Mouse (Mus musculus) myocyte (in vitro differentiated cells): ENCODE data around the gene Nup210. TPM values are rescaled to one million over a fixed set of nuclear protein-coding genes. Genes with fewer than 3 reads are reported as not detected.

ENCODE experiments used
- H3K27me3 ChIP-seq: one replicate; pipeline ENCODE4 v1.6.1; 2011; ENCODE audit not compliant: control insufficient read depth, insufficient read depth, insufficient read length
- H3K36me3 ChIP-seq: one replicate; pipeline ENCODE4 v1.6.1; 2011; ENCODE audit not compliant: control insufficient read depth, insufficient read depth
- H3K4me2 ChIP-seq: one replicate; pipeline ENCODE4 v1.6.1; 2011; ENCODE audit warnings: low read depth, control low read depth
- H3K4me3 ChIP-seq: one replicate; pipeline ENCODE4 v1.5.1; 2011; ENCODE audit warnings: mild to moderate bottlenecking, control low read depth, moderate library complexity
- H3K79me2 ChIP-seq: one replicate; pipeline ENCODE4 v1.6.1; 2011; ENCODE audit not compliant: control insufficient read depth, insufficient read depth
- H3ac ChIP-seq: one replicate; pipeline ENCODE4 v1.6.1; 2011; ENCODE audit not compliant: control insufficient read depth, insufficient read length
- CEBPB ChIP-seq: IDR thresholded peaks from 2 replicates; pipeline ENCODE4 v1.6.1; 2011; ENCODE audit warnings: mild to moderate bottlenecking, moderate library complexity; ENCODE audit not compliant: poor library complexity, insufficient read depth, severe bottlenecking
- E2F4 ChIP-seq: IDR thresholded peaks from one replicate; pipeline ENCODE4 v1.6.1; 2011; ENCODE audit warnings: mild to moderate bottlenecking, control low read depth, moderate library complexity; ENCODE audit not compliant: insufficient read depth
- MAX ChIP-seq: IDR thresholded peaks from one replicate; pipeline ENCODE4 v1.6.1; 2011; ENCODE audit warnings: low read depth, mild to moderate bottlenecking, control low read depth
- MYOD1 ChIP-seq, 3 experiments: IDR thresholded peaks; one replicate each; pipeline ENCODE4 v1.6.1; 2011; ENCODE audit warnings: control low read depth in 2 of 3, low read depth in 2 of 3, mild to moderate bottlenecking in 2 of 3, moderate library complexity in 1 of 3; ENCODE audit not compliant: insufficient read length in 2 of 3, control insufficient read depth in 1 of 3
- MYOG ChIP-seq, 3 experiments: IDR thresholded peaks; one replicate each; pipeline ENCODE4 v1.6.1; 2011; ENCODE audit warnings: control low read depth in 2 of 3, low read depth in 2 of 3, mild to moderate bottlenecking in 2 of 3; ENCODE audit not compliant: insufficient read length in 2 of 3, control insufficient read depth in 1 of 3, insufficient read depth in 1 of 3
- POLR2A ChIP-seq: IDR thresholded peaks from one replicate; pipeline ENCODE4 v1.6.1; 2011; ENCODE audit warnings: low read depth, mild to moderate bottlenecking, control low read depth, moderate library complexity; ENCODE audit not compliant: insufficient read length
- POLR2AphosphoS2 ChIP-seq: IDR thresholded peaks from one replicate; pipeline ENCODE4 v1.6.1; 2011; ENCODE audit warnings: low read depth, control low read depth; ENCODE audit not compliant: insufficient read length
- REST ChIP-seq: IDR thresholded peaks from one replicate; pipeline ENCODE4 v1.6.1; 2011; ENCODE audit warnings: mild to moderate bottlenecking, control low read depth, moderate library complexity; ENCODE audit not compliant: insufficient read depth, insufficient read length
- SRF ChIP-seq: IDR thresholded peaks from one replicate; pipeline ENCODE4 v1.6.1; 2011; ENCODE audit warnings: low read depth; ENCODE audit not compliant: control insufficient read depth, insufficient read length
- TCF12 ChIP-seq: IDR thresholded peaks from one replicate; pipeline ENCODE4 v1.6.1; 2011; ENCODE audit warnings: mild to moderate bottlenecking, control low read depth; ENCODE audit not compliant: poor library complexity, insufficient read depth, severe bottlenecking
- TCF3 ChIP-seq: IDR thresholded peaks from one replicate; pipeline ENCODE4 v1.6.1; 2011; ENCODE audit warnings: low read depth, control low read depth; ENCODE audit not compliant: insufficient read length
- USF1 ChIP-seq: IDR thresholded peaks from one replicate; pipeline ENCODE4 v1.6.1; 2011; ENCODE audit warnings: low read depth, mild to moderate bottlenecking, control low read depth, moderate library complexity
- polyA plus RNA-seq: library from polyadenylated mRNA; unstranded; fragments of >200 nt; fragmentation: generic; extraction: Trizol; gene quantifications from one replicate; pipeline ENCODE4 v1.2.1, GENCODE M21; 2012; ENCODE audit warnings: missing spikeins

Nup210 gene
- polyA plus RNA-seq, 1 experiment: 0.31 TPM

- Histone ChIP-seq H3K4me2 (peak overlapping the region; percentile 30), H3K36me3 (no peaks in the 10 kb centered on the region), H3K4me3 (no peak overlapping the region), H3K79me2 (no peaks in the 10 kb centered on the region), H3K27me3 (no peaks in the 10 kb centered on the region), H3ac (no peak overlapping the region)
- no peak for TF ChIP-seq SRF
- TF ChIP-seq USF1: no peak
- TF ChIP-seq TCF3: no peak
- TF ChIP-seq MYOG (IDR thresholded peaks at IDR 0.05; ENCODE audit: control insufficient read depth in 1 of 3, insufficient read depth in 1 of 3, insufficient read length in 2 of 3, low read depth in 2 of 3): no peak
- TF ChIP-seq POLR2A: no peak
- no peak for TF ChIP-seq E2F4
- no peak for TF ChIP-seq REST
- TF ChIP-seq POLR2AphosphoS2: no peak
- TF ChIP-seq CEBPB: no peak
These were observed 115.7 kb downstream of the Nup210 start for GRCm38 (mm10) chr6:91000819-91001525.

DNA sequence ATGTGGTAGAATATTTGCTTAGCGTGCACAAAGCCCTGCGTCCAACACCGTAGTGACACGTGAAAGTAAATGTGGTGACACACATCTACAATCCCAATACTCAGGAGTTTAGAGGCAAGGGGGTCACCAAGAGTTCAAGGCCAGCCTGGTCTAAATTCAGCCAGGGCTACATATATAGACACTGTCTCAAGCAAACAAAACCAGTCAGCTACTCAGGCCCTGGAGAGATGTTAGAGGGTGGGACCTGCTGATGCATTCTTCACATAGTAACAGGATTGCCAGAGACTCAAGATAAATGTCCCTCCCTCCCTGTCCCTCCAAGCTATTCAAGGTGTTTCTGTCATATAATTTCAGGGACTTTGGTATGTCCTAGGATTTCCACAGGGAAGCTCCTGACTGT, 117.5 kb downstream of the Nup210 start:
- Histone ChIP-seq H3K27me3 (no peaks in the 10 kb centered on the region), H3K36me3 (no peaks in the 10 kb centered on the region), H3K4me3 (no peak overlapping the region), H3ac (no peak overlapping the region), H3K4me2 (no peak overlapping the region), H3K79me2 (no peaks in the 10 kb centered on the region)
- no peak for TF ChIP-seq USF1
- TF ChIP-seq CEBPB: no peak
- TF ChIP-seq MAX: no peak
- TF ChIP-seq SRF: no peak
- no peak for TF ChIP-seq REST
- TF ChIP-seq MYOD1 (IDR thresholded peaks at IDR 0.05; ENCODE audit: control insufficient read depth in 1 of 3, insufficient read length in 2 of 3, low read depth in 2 of 3): no peak
- no peak for TF ChIP-seq POLR2AphosphoS2
- TF ChIP-seq TCF3: no peak
- TF ChIP-seq POLR2A: no peak
- no peak for TF ChIP-seq TCF12
- TF ChIP-seq E2F4: no peak
- TF ChIP-seq MYOG (IDR thresholded peaks at IDR 0.05; ENCODE audit: control insufficient read depth in 1 of 3, insufficient read depth in 1 of 3, insufficient read length in 2 of 3, low read depth in 2 of 3): no peak

GRCm38 (mm10) chr6:90997025-90997424, 119.6 kb downstream of the Nup210 start:
- Histone ChIP-seq H3K36me3 (no peaks in the 10 kb centered on the region), H3K27me3 (no peaks in the 10 kb centered on the region), H3K4me2 (no peak overlapping the region), H3ac (no peak overlapping the region), H3K4me3 (no peak overlapping the region), H3K79me2 (no peaks in the 10 kb centered on the region)
- TF ChIP-seq SRF: no peak
- no peak for TF ChIP-seq MYOD1 (IDR thresholded peaks at IDR 0.05; ENCODE audit: control insufficient read depth in 1 of 3, insufficient read length in 2 of 3, low read depth in 2 of 3)
- no peak for TF ChIP-seq MAX
- no peak for TF ChIP-seq USF1
- no peak for TF ChIP-seq TCF3

- Histone ChIP-seq H3K4me3 (no peak overlapping the region), H3K79me2 (no peaks in the 10 kb centered on the region), H3K27me3 (no peaks in the 10 kb centered on the region), H3K36me3 (no peaks in the 10 kb centered on the region), H3ac (no peak overlapping the region), H3K4me2 (no peak overlapping the region)
- no peak for TF ChIP-seq TCF12
- no peak for TF ChIP-seq MAX
- TF ChIP-seq SRF: no peak
- TF ChIP-seq MYOG (IDR thresholded peaks at IDR 0.05; ENCODE audit: control insufficient read depth in 1 of 3, insufficient read depth in 1 of 3, insufficient read length in 2 of 3, low read depth in 2 of 3): no peak
- no peak for TF ChIP-seq POLR2A
- no peak for TF ChIP-seq USF1
- no peak for TF ChIP-seq MYOD1 (IDR thresholded peaks at IDR 0.05; ENCODE audit: control insufficient read depth in 1 of 3, insufficient read length in 2 of 3, low read depth in 2 of 3)
- no peak for TF ChIP-seq E2F4
- TF ChIP-seq CEBPB: no peak
- TF ChIP-seq TCF3: no peak
- TF ChIP-seq REST: no peak
- TF ChIP-seq POLR2AphosphoS2: no peak
These were observed 120.4 kb downstream of the Nup210 start for GRCm38 (mm10) chr6:90996181-90996580.

- no peaks in the 10 kb centered on the region for H3K79me2 ChIP-seq
- no peak within 1 kb of the TSS for H3K4me3 ChIP-seq
- peaks cover 30% of the 10 kb centered on the region for H3K27me3 ChIP-seq
- H3K36me3 ChIP-seq: no peaks in the 10 kb centered on the region
- H3K4me2 ChIP-seq: peak within 1 kb of the TSS; percentile 45
- H3ac ChIP-seq: peak within 1 kb of the TSS; percentile 3
- TF ChIP-seq POLR2AphosphoS2 (no peak), TCF12 (no peak), MYOD1 (IDR thresholded peaks at IDR 0.05; ENCODE audit: control insufficient read depth in 1 of 3, insufficient read length in 2 of 3, low read depth in 2 of 3) (no peak), CEBPB (no peak), E2F4 (no peak), SRF (no peak), TCF3 (no peak), REST (no peak), USF1 (no peak), MYOG (IDR thresholded peaks at IDR 0.05; ENCODE audit: control insufficient read depth in 1 of 3, insufficient read depth in 1 of 3, insufficient read length in 2 of 3, low read depth in 2 of 3) (no peak), MAX (no peak), POLR2A (no peak)
These were observed 127.8 kb downstream of the Nup210 start, which contains the start of gene Iqsec1 for GRCm38 (mm10) chr6:90988648-90989317. TSS of gene Iqsec1 (minus strand) at chr6:90988685.
